Mouse (Mus musculus) cerebellum, postnatal 25 days (tissue): ENCODE measurements around the gene Fdxr.

ENCODE experiments used
- DNase-seq, 2 experiments: peaks; one replicate each; pipeline ENCODE4 v3.0.0; 2021; ENCODE audit warnings: mixed read lengths in 2 of 2

Gene Fdxr

GRCm38 (mm10) chr11:115289885-115290284 lies 13.0 kb upstream of the Fdxr start:
- DNase-seq, result peak in 1 of 2 experiments; percentile 15

DNA sequence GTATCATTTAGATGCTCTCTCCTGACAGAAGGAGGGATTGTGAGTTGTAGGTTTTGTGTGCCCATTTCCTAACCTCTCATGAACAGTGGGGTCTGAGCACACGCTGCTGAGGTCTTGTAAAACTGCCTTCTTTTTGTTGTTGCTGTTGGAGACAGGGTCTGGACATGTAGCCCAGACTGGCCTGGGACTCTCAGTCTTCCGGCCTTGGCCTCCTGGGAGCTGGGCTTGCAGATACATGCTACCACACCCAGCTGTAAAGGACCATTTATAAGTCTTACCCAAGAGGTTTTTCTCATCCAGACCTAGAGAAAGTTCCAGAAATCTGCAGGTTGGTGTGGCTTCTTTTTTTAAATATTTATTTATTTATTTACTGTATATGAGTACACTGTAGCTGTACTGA lies 11.5 kb upstream of the Fdxr start:
- DNase-seq, result no peak

DNA sequence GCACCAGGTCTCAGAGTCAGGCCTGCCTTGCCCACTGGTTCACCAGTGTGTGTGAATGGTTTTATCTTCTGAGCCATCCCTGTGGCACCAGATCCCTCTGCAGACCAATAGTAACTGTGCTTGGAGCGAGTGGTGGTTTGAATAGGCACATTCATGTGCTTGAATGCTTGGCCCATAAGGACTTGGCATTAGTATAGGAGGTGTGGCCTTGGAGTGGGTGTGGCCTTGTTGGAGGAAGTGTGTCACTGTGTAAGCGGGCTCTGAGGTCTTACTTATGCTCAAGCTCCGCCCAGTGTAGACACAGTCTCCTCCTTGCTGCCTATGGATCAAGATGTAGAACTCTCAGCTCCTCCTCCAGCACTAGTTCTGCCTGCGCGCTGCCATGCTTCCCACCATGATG lies 10.5 kb upstream of the Fdxr start:
- peak in 1 of 2 experiments; percentile 11 for DNase-seq

GRCm38 (mm10) chr11:115286201-115286993 lies 9.5 kb upstream of the Fdxr start:
- no peak for DNase-seq

- no peak for DNase-seq
These were observed 8.4 kb upstream of the Fdxr start for GRCm38 (mm10) chr11:115285282-115285681.

GRCm38 (mm10) chr11:115283891-115284620 lies 7.2 kb upstream of the Fdxr start:
- DNase-seq, result no peak

- no peak for DNase-seq
These were observed 6.6 kb upstream of the Fdxr start for GRCm38 (mm10) chr11:115283486-115283765.

DNA sequence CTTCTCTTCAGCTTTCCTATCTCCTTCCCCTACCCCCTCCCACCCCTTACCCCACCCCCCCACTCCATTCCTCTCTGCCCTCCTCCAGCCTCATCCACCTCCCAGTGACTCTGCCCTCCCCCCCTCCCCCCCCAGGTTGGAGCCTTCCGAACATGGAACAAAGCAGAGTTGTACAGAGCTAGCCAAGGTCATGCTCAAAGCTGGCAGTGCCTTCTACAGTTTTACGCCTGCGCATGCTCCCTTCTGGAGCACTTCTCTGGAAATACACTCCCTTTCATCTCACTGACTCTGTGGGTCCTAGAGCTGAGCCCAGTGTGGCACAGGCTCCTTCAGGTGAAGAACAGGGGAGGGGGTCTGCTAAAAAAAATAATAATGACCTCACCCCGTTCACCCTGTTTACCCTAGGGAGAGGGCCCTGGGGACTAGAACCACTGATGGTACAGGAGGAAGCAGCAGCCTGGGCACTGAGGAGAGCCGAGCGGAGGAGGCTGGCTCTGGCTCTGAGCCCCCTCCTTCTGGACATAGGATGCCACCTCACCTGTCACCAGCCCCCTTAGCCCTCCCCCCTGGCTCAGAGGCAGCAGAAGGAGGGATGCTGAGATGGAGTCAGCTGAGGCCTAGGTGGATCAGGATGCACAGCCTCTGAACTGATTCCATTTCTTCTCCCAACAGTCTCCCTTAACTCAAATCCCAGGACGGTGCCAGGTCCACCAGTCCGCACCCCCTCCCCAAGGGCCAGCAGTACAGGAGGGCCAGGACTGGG lies 6.1 kb upstream of the Fdxr start:
- DNase-seq, result no peak

GRCm38 (mm10) chr11:115282295-115282694 lies 5.4 kb upstream of the Fdxr start:
- peak in 1 of 2 experiments; percentile 46 for DNase-seq

- DNase-seq, result no peak
These were observed 2.9 kb upstream of the Fdxr start for GRCm38 (mm10) chr11:115279726-115280125.

DNA sequence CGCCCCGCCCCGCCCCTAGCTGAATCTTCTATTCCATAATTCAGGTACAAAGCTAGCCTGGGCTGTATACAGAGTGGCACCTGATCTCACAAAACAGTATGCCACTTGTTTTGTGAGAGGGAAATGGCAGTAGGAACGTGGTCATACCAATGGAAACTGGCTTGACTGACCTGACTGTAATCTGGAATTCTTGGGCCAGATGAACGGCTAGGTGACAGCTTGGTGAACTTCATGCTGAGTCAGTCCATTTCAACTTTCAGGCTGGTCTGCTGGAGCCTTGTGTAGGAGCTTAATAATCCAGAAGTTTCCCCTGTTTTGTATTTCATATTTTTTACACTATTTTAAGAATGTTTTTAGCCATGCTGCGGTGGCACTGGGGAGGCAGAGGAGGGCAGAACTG lies 1.3 kb upstream of the Fdxr start:
- DNase-seq, result no peak

- DNase-seq, result no peak
These were observed 740 bp upstream of the Fdxr start for GRCm38 (mm10) chr11:115277604-115277975.

DNA sequence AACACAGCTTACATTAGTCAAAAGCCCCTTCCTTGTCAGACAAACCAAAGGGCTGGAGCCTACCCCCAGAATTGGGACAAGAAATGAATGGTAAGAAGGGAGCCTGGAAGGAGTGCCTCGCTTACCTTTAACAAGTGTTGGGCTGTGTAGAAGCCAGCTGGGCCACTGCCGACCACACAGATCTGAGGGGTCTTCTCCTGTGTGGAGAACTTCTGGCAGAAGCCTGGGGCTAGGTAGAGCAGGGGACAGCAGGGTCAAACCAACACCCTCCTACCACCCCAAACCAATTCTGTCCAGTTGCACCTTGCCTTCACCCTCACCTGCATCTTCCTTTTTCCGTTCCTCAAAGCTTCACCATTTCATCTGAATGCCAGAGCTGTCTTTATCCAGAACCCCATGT lies 896 bp downstream of the Fdxr start:
- no peak for DNase-seq

- no peak for DNase-seq
These were observed 1.3 kb downstream of the Fdxr start for GRCm38 (mm10) chr11:115275509-115275908.

GRCm38 (mm10) chr11:115274771-115275170 lies 2.1 kb downstream of the Fdxr start:
- DNase-seq, result no peak

DNA sequence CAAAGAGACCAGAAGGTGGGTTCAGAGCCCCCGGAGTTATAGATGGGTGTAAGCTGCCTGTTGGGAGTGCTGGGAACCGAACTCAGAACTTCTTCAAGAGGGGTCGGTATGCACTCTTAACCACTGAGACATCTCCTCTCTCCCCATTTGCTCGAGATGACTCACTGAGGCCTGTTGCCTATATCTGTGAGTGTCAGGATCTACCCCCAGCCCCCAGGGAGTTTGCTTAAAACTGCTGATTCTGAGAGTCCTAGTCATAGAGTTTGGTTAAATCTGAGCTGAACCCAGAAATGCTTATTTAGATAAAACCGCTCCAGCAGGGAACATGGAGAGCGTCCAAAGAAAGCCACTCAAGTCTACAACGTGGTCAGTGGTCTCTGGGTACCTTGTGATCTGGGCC lies 2.7 kb downstream of the Fdxr start:
- no peak for DNase-seq

- no peak for DNase-seq
These were observed 3.1 kb downstream of the Fdxr start for GRCm38 (mm10) chr11:115273735-115274134.

GRCm38 (mm10) chr11:115272894-115273498 lies 3.9 kb downstream of the Fdxr start:
- no peak for DNase-seq

GRCm38 (mm10) chr11:115271481-115271880 lies 5.4 kb downstream of the Fdxr start:
- DNase-seq, result peak in 1 of 2 experiments; percentile 47

- DNase-seq, result peak in 1 of 2 experiments; percentile 48
These were observed 5.8 kb downstream of the Fdxr start for GRCm38 (mm10) chr11:115271052-115271451.

DNA sequence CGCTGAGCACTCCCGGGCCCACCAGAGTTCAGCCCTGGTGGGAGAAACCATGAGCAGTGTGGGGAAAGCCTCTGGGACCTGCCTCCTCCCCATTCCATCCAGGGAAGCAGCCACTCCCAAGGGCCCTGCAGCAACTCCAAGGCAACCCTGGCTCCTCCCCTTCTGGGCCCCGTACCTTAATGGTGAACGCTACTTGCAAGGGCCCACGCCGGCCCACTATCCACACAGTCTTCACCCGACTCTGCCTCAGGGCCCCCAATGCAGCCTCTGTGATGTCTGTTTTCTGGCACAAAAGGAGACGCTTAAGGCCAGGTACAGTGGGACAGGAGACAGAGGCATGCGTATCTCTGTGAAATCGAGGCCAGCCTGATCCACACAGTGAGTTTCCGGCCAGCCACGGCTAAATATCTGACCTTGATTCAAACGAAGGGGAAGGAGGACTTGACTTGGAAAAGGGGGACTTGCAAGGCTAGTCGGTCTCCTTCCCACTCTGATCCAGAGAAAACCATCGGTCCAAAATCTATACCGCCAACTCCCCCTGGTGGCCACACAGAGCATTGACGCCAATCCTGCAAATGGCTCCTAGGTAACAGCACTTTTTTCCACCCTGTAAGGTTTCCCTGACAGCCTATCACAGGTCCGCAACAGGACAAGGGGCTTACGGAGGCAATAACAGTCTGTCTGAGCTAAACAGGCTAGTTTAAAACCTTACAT lies 6.5 kb downstream of the Fdxr start:
- peak; percentile 95 to 97 for DNase-seq

DNA sequence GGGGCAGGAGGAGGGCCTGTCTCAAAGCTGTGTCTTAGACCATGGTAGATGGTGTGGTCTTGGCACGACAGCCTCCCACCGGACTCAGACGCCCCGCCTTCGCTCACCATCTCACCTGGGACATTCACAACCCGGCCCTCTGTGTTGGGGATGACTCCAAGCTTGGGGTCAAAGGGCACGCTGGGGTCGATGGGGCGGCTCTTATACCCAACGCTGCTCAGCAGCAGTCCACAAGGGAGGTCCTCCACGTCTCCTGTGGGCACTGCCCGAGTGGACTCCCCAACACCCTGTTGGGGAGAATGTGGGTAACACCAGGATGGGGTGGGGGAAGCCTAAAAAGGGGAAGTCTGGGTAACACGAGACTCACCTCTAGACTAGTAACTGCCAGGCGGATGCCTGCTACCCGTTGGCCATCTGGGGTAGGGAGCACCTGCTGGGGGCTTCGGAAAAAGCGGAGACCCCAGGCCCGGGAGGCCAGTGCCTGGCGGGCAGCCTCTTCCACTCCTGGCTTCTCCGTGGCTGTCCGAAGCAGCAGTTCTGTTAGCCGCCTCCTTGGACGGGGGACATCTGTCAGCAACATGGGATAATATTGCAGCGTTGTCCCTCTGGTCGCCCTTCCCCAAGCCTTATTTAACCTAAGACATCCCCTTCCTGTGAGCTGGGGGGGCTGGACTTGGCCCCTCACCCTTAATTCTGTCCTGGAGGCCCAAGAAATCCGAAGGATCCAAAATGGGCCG lies 7.4 kb downstream of the Fdxr start:
- peak; percentile 50 to 57 for DNase-seq
